Mouse (Mus musculus) cerebellum, adult 2 months (tissue): ENCODE measurements around the gene Plxnb1. TPM values are rescaled to one million over a fixed set of nuclear protein-coding genes. Genes with fewer than 3 reads are reported as not detected.
A peak's percentile ranks its signal among the peaks of the same experiment; 100 is the strongest.

ENCODE experiments used
- DNase-seq, 2 experiments: peaks; one replicate each; pipeline ENCODE4 v3.0.0; 2021
- H3K27ac ChIP-seq: fragments of 200-500 bp; 2 replicates; pipeline ENCODE4 v1.5.1; 2012; ENCODE audit warnings: low read length, control low read depth, inconsistent platforms; ENCODE audit not compliant: insufficient read depth
- H3K27me3 ChIP-seq: fragments of 200-500 bp; 2 replicates; pipeline ENCODE4 v1.6.1; 2012; ENCODE audit warnings: inconsistent platforms, mild to moderate bottlenecking, low read length, moderate library complexity; ENCODE audit not compliant: control insufficient read depth, insufficient read depth
- H3K4me1 ChIP-seq: fragments of 200-500 bp; 2 replicates; pipeline ENCODE4 v1.6.1; 2011; ENCODE audit warnings: low read length; ENCODE audit not compliant: control insufficient read depth, insufficient read depth
- H3K4me3 ChIP-seq: fragments of 200-500 bp; replicated peaks from 2 replicates; pipeline ENCODE3; 2011; ENCODE audit warnings: mild to moderate bottlenecking, low read depth, low read length, control low read depth; ENCODE audit not compliant: insufficient read depth
- CTCF ChIP-seq: fragments of 200-500 bp; IDR thresholded peaks from 2 replicates; pipeline ENCODE4 v1.5.1; 2011; ENCODE audit warnings: low read depth, mild to moderate bottlenecking, control low read depth, low read length, moderate library complexity, borderline replicate concordance; ENCODE audit not compliant: insufficient read depth
- POLR2A ChIP-seq: fragments of 200-500 bp; IDR thresholded peaks from 2 replicates; pipeline ENCODE4 v1.6.1; 2011; ENCODE audit warnings: low read length, control low read depth, borderline replicate concordance; ENCODE audit not compliant: insufficient read depth
- WGBS: fragments of 180-500 bp; shearing (Covaris S2); methylation state at CpG from one replicate; pipeline ENCODE4 v1.1.7; 2018; 5-methylcytosine and 5-hydroxymethylcytosine counted together
- polyA plus RNA-seq: library from polyadenylated mRNA; depleted of rRNA; stranded (reverse); fragments of >200 nt; gene quantifications from 2 replicates; pipeline ENCODE4 v1.2.3, GENCODE M21; 2012; rRNA removed

Gene Plxnb1
- 26.4 and 26.6 TPM in 2 replicates for polyA plus RNA-seq

GRCm38 (mm10) chr9:109095137-109095982 is at the start of gene Plxnb1:
Plxnb1 (plus strand) TSS chr9:109095389.
- H3K27ac ChIP-seq = peak within 1 kb of the TSS; percentile 87; the same call in 1 of the 2 replicates
- H3K4me1 ChIP-seq = no peaks in the 10 kb centered on the region
- TF ChIP-seq POLR2A (no peak), CTCF (no peak)
- under 1% methylated on average over 86 of the region's 102 CpGs for WGBS
- DNase-seq = peak; percentile 60 to 61
- peak within 1 kb of the TSS; percentile 56 for H3K4me3 ChIP-seq
- H3K27me3 ChIP-seq = no peaks in the 10 kb centered on the region

GRCm38 (mm10) chr9:109046306-109046705 is 48.9 kb upstream of the Plxnb1 start:
- 25% methylated on average over 5 of the region's 5 CpGs for WGBS

DNA sequence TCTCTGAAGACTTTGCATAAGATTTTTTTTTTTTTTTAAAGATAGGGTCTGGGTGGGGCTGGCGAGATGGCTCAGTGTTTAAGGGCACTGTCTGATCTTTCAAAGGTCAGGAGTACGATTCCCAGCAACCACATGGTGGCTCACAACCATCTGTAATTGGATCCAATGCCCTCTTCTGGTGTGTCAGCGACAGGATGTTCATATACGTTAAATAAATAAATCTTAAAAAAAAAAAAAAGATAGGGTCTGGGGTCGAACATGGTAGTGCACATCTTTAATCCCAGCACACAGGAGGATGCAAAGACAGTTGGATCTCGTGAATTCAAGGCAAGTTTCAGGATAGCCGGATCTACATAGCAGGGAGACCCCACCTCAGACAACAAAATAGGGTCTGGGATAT is 45.9 kb upstream of the Plxnb1 start:
- H3K4me3 ChIP-seq = no peak overlapping the region
- no peak overlapping the region for H3K27ac ChIP-seq
- H3K4me1 ChIP-seq = no peaks in the 10 kb centered on the region
- TF ChIP-seq POLR2A (no peak), CTCF (no peak)
- no peak for DNase-seq
- no peaks in the 10 kb centered on the region for H3K27me3 ChIP-seq
- WGBS = 84% methylated on average over 7 of the region's 7 CpGs

More at GRCm38 (mm10) chr9:109046306-109046705, 48.9 kb upstream of the Plxnb1 start:
- TF ChIP-seq POLR2A (no peak), CTCF (peak; percentile 59; the same call in 1 of the 2 replicates)
- H3K27ac ChIP-seq = no peak overlapping the region
- no peaks in the 10 kb centered on the region for H3K4me1 ChIP-seq
- DNase-seq = peak; percentile 29 to 52
- H3K27me3 ChIP-seq = no peaks in the 10 kb centered on the region
- no peak overlapping the region for H3K4me3 ChIP-seq

DNA sequence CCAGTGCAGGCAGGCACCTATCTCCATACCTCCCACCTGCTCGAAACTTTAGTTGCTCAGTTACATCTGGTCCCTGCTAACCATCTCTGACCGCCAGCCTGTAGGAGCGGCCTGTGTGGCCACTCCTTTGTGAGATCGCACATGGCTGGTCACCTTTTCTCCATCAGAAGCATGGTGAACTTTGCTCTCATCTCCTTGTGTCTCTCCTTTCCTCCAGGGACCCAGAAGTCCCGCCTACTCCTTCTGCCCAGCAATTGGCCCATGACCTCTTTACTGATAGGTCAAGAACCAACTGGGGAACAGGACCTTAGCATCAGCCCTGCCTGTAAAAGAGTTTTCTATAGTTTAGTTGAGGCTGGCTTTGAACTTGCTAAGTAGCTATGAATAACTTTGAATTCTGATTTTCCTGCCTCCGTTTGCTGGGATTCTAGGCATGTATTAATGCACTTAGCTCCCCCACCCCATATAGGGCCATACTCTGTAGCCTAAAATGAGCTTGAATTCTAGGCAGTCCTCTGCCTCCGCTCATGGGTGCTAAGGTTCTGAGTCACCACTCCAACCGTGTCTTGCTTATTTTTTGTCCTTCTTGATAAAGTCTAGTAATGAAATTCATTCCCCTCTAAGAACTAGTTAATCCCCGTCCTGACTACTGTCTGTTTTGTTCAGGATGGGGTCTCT is 45.1 kb upstream of the Plxnb1 start:
- no peaks in the 10 kb centered on the region; the same call in 1 of the 2 replicates for H3K4me1 ChIP-seq
- TF ChIP-seq CTCF (no peak), POLR2A (no peak)
- H3K27ac ChIP-seq = no peak overlapping the region
- H3K4me3 ChIP-seq = no peak overlapping the region
- WGBS = 85% methylated on average over 9 of the region's 9 CpGs
- no peak for DNase-seq
- no peaks in the 10 kb centered on the region for H3K27me3 ChIP-seq

- no peak overlapping the region for H3K4me3 ChIP-seq
- 85% methylated on average over 3 of the region's 3 CpGs for WGBS
- TF ChIP-seq POLR2A = no peak
- TF ChIP-seq CTCF = no peak
- no peak for DNase-seq
- no peak overlapping the region for H3K27ac ChIP-seq
- H3K27me3 ChIP-seq = no peaks in the 10 kb centered on the region
- H3K4me1 ChIP-seq = peaks cover 5% of the 10 kb centered on the region
Observed at GRCm38 (mm10) chr9:109050674-109050997, 44.6 kb upstream of the Plxnb1 start.

GRCm38 (mm10) chr9:109051011-109051501 is 44.1 kb upstream of the Plxnb1 start:
- no peaks in the 10 kb centered on the region for H3K27me3 ChIP-seq
- peaks cover 8% of the 10 kb centered on the region for H3K4me1 ChIP-seq
- H3K27ac ChIP-seq = no peak overlapping the region
- no peak for DNase-seq
- H3K4me3 ChIP-seq = no peak overlapping the region
- TF ChIP-seq POLR2A (no peak), CTCF (no peak)
- WGBS = 89% methylated on average over 13 of the region's 13 CpGs

- DNase-seq = no peak
- Histone ChIP-seq H3K27ac (no peak overlapping the region), H3K4me3 (no peak overlapping the region), H3K27me3 (no peaks in the 10 kb centered on the region), H3K4me1 (peaks cover 9% of the 10 kb centered on the region)
- 90% methylated on average over 10 of the region's 10 CpGs for WGBS
- no peak for TF ChIP-seq CTCF
- no peak for TF ChIP-seq POLR2A
Observed at GRCm38 (mm10) chr9:109051651-109052489, 43.3 kb upstream of the Plxnb1 start.
